Mouse (Mus musculus) cerebellum, postnatal 25 days (tissue): Measurements from ENCODE around the gene Olfr1054.
"Not testable (repeated sequence)": the region's sequence is repeated elsewhere in the genome, so short reads cannot be mapped to it uniquely, and the experiment has no call there.

Experiments
- DNase-seq, 2 experiments: peaks; one replicate each; pipeline ENCODE4 v3.0.0; 2021; ENCODE audit warnings: mixed read lengths in 2 of 2

Olfr1054 gene

DNA sequence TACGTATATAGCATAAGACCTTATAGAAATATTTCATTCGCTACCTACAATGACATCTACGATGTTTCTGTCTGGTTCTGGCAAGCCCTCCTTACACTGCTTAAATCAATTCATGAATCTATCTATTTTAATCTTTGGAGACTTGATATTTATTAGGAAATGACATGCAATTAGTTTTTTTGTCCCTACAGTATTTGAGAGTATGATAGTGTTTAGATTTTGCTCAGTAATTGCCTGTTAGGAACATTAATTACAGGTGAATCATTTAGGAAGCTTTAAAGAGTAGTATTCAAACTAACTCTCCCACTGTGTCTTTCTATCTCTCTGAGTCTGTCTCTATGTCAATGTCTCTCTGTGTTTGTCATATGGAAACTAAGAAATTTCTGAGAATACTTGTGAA lies at the start of gene Olfr1054:
Olfr1054 (minus strand) TSS at position 101 of the 400 bp plus-strand sequence.
- no peak for DNase-seq

DNA sequence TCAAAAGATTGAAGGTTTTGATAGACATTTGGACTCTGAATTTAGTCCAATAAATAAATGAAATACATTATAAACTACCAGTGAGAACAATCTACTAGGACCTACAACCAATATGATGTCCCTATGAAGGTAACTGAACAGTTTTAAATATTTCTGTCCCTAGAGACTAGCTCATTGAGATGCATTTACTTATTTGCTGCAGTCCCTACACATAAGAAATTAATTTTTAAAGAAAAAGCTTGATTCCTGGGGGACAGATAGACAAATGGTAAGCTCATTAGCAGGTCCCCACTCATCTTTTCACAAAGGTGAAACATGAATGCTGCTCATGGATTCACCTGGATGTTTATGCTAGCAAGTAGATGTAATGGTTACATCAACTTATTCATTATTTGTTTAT lies 43.1 kb upstream of the Olfr1054 start, which contains the start of gene Olfr1057:
Olfr1057 (minus strand) TSS at position 101 of the 400 bp plus-strand sequence.
- no peak for DNase-seq

DNA sequence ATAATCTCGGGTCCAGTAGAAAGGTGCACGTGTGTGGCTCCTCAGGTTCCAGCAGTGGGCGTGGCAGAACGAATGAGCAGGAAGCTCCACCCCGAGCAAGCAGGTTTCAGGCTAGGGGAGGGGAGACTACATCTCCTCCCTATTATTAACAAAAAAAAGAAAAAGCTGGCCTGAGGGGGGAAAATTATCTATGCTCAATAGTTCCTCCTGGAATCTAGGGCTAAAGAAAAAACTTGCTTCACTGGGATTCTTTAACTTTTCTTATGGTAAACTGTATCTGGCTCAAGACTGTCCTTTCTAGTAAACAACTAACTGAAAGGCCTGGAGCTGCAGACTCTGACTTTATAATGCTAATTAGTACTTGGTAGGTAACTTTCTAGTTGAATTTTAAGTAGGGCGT lies 31.1 kb upstream of the Olfr1054 start:
- not testable (repeated sequence) for DNase-seq

DNA sequence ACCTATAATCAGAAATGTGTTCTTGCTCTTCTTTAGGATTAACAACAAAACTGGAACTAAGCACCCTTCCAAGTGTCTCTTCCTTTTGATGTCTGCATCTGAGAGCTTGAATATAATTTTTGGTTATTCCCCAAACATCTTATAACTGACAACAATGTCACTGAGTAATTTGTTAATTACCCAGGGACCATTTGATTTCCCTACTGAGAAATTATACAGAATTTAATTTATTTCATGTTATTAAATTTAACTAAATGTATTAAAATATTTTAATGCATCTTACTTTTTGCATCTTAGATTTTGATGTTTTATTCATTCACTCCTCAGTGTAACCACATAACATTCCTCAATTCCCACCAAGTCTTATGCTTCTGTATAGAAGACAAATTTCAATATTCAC lies 27.1 kb upstream of the Olfr1054 start, which contains the start of gene Olfr1056:
Olfr1056 (minus strand) TSS at position 101 of the 400 bp plus-strand sequence.
- DNase-seq, result no peak

DNA sequence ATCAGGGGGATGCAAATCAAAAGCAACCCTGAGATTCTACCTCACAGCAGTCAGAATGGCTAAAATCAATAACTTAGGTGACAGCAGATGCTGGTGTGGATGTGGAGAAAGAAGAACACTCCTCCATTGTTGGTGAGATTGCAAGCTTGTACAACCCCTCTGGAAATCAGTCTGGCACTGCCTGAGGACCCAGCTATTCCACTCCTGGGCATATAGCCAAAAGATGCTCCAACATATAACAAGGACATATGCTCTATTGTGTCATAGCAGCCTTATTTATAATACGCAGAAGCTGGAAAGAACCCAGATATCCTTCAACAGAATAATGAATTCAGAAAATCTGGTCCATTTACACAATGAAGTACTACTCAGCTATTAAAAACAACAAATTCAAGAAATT lies 16.5 kb upstream of the Olfr1054 start:
- not testable (repeated sequence) for DNase-seq

DNA sequence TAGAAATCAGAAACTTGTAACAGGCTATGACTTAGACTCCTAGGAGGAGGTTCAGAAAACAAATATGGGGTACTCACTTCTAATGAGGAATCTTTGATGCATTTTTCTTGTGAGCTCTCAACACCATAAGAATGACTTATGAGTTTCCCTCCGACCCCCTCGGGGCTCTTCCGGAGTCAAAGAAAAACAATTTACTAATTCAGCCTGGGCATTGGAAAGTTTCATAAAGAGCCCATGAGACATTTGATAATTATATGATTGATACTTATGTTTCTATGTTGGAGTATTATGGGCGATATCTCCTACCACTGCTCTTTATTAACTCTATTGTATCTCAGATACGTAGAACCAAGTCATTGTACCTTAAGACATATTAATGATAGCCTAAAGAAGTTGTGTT lies 15.0 kb upstream of the Olfr1054 start, which contains the start of gene Olfr1055:
Olfr1055 (minus strand) TSS at position 101 of the 400 bp plus-strand sequence.
- DNase-seq, result no peak

DNA sequence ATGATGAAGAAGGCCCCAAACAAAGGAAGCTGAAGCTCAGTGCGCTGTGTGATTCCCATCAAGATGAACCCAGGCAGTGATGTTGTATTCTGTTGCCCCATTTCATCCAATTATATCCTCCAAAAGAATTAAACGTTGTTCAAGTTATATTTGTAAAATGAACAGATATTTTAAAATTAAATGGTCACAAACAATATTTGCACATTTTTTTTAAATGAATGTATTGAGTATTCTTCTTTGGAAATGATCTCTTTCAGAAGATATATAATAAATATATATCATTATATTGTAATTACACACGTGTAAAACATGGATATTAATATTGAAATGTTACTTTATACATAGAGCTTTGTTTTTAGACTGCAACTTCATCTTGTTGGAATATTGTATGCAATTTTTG lies 20.0 kb downstream of the Olfr1054 start, which contains the start of gene Olfr1053:
Olfr1053 (minus strand) TSS at position 101 of the 400 bp plus-strand sequence.
- no peak for DNase-seq

DNA sequence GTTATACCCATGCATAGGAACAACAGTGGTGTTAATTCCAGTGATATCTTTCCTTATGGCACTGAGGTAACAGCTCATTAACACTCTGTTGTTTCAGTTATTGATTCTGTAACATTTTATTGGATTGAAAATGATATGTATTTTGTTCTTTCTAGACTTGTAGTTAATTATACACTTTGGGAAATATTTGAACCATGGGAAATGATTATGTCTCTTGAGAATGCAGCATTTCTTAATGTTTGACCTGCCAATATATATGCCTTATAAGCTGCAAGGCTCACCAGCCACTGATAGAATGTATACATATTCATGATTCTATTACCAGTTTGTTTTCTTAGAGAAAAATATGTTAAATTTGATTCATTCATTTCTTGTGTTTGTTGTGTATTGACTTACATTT lies 43.1 kb downstream of the Olfr1054 start, which contains the start of gene Olfr1052:
Olfr1052 (plus strand) TSS at position 301 of the 400 bp plus-strand sequence.
- no peak for DNase-seq
